Comparison of ENCODE assay signal across 17 mouse cellular contexts in genomic region chr8:107890922-107891321, GRCm38 (mm10).
"Had no signal": no experiment of that assay in that cellular context is flagged by ENCODE, and none has a peak within 500 bp of the region (broad histone marks: within the 10 kb centered on the region; RNA-seq: fewer than 3 reads in every experiment).

No protein-coding gene starts in this region.

- H3K9ac ChIP-seq: liver, embryonic 13.5 days; liver, postnatal 0 days; lung, embryonic 15.5 days; stomach, embryonic 15.5 days had no signal

- ATAC-seq: inflammation-experienced regulatory T-cells, adult 6 months; liver, postnatal 0 days had no signal

- DNase-seq: kidney, adult 11 months; kidney, adult 9 months; kidney, postnatal 36 days; liver; liver, embryonic 13.5 days; liver, postnatal 0 days; lung, postnatal 14 days; midbrain, embryonic 14.5 days; right cerebral cortex, postnatal 4 days; thymus, adult 2 months; thymus, postnatal 36 days had no signal

- H3K27me3 ChIP-seq: liver, embryonic 13.5 days; lung, embryonic 15.5 days; megakaryocyte, embryonic 14.5 days; stomach, embryonic 15.5 days had no signal

- H3K36me3 ChIP-seq: liver, embryonic 13.5 days; lung, embryonic 15.5 days; stomach, embryonic 15.5 days had no signal

- H3K4me3 ChIP-seq: liver, embryonic 13.5 days; lung, embryonic 15.5 days; megakaryocyte, embryonic 14.5 days; stomach, embryonic 15.5 days had no signal

- H3K4me2 ChIP-seq: liver, embryonic 13.5 days; lung, embryonic 15.5 days; stomach, embryonic 15.5 days had no signal

- H3K4me1 ChIP-seq: liver, embryonic 13.5 days; megakaryocyte, embryonic 14.5 days; stomach, embryonic 15.5 days had no signal

- H3K27ac ChIP-seq: kidney, postnatal 0 days; liver, embryonic 13.5 days; lung, embryonic 15.5 days; macrophage; stomach, embryonic 15.5 days had no signal

- H3K9me3 ChIP-seq: liver, embryonic 13.5 days; lung, embryonic 15.5 days; stomach, embryonic 15.5 days had no signal
